Mouse (Mus musculus) urinary bladder, postnatal 25 days (tissue): ENCODE results near the gene Tnfrsf9.
"Not testable (repeated sequence)": the region's sequence is repeated elsewhere in the genome, so short reads cannot be mapped to it uniquely, and the experiment has no call there.

ENCODE experiments used
- DNase-seq: peaks from one replicate; pipeline ENCODE4 v3.0.0; 2022; ENCODE audit warnings: low spot score

The Tnfrsf9 gene

GRCm38 (mm10) chr4:150914290-150914733 is at the start of gene Tnfrsf9, which contains the start of gene Park7:
Tnfrsf9 (plus strand) TSS chr4:150914562.
Park7 (minus strand) TSS chr4:150914437.
- DNase-seq, result peak; percentile 93

- no peak for DNase-seq
Observed at GRCm38 (mm10) chr4:150865371-150865770, 49.0 kb upstream of the Tnfrsf9 start.

GRCm38 (mm10) chr4:150866069-150866468 is 48.3 kb upstream of the Tnfrsf9 start:
- DNase-seq, result no peak

- DNase-seq, result no peak
Observed at GRCm38 (mm10) chr4:150866494-150866893, 47.9 kb upstream of the Tnfrsf9 start.

GRCm38 (mm10) chr4:150868161-150868560 is 46.2 kb upstream of the Tnfrsf9 start:
- no peak for DNase-seq

GRCm38 (mm10) chr4:150868859-150869258 is 45.5 kb upstream of the Tnfrsf9 start:
- no peak for DNase-seq

GRCm38 (mm10) chr4:150869276-150870197 is 44.8 kb upstream of the Tnfrsf9 start:
- DNase-seq, result no peak

- DNase-seq, result no peak
Observed at GRCm38 (mm10) chr4:150870963-150871391, 43.4 kb upstream of the Tnfrsf9 start.

- peak; percentile 40 for DNase-seq
Observed at GRCm38 (mm10) chr4:150871392-150872138, 42.8 kb upstream of the Tnfrsf9 start.

GRCm38 (mm10) chr4:150872139-150872651 is 42.2 kb upstream of the Tnfrsf9 start:
- peak; percentile 31 for DNase-seq

- no peak for DNase-seq
Observed at GRCm38 (mm10) chr4:150872681-150873080, 41.7 kb upstream of the Tnfrsf9 start.

GRCm38 (mm10) chr4:150874416-150874815 is 39.9 kb upstream of the Tnfrsf9 start:
- DNase-seq, result not testable (repeated sequence)

- no peak for DNase-seq
Observed at GRCm38 (mm10) chr4:150875393-150875792, 39.0 kb upstream of the Tnfrsf9 start.

- no peak for DNase-seq
Observed at GRCm38 (mm10) chr4:150879631-150880030, 34.7 kb upstream of the Tnfrsf9 start.

- DNase-seq, result no peak
Observed at GRCm38 (mm10) chr4:150880364-150880763, 34.0 kb upstream of the Tnfrsf9 start.

GRCm38 (mm10) chr4:150882632-150883031 is 31.7 kb upstream of the Tnfrsf9 start:
- no peak for DNase-seq

- no peak for DNase-seq
Observed at GRCm38 (mm10) chr4:150887903-150888302, 26.5 kb upstream of the Tnfrsf9 start.

GRCm38 (mm10) chr4:150888492-150888891 is 25.9 kb upstream of the Tnfrsf9 start:
- DNase-seq, result no peak

- DNase-seq, result no peak
Observed at GRCm38 (mm10) chr4:150889273-150889954, 24.9 kb upstream of the Tnfrsf9 start.

GRCm38 (mm10) chr4:150889955-150890315 is 24.4 kb upstream of the Tnfrsf9 start:
- peak; percentile 60 for DNase-seq

- DNase-seq, result no peak
Observed at GRCm38 (mm10) chr4:150891308-150891707, 23.1 kb upstream of the Tnfrsf9 start.
